Mouse (Mus musculus) midbrain, embryonic 16.5 days (tissue): ENCODE results near the gene Tsc22d4. TPM values are rescaled to one million over a fixed set of nuclear protein-coding genes. Genes with fewer than 3 reads are reported as not detected.
A peak's percentile ranks its signal among the peaks of the same experiment; 100 is the strongest.

ENCODE experiments used
- ATAC-seq: fragments of 200-750 bp; cut with Nextera tagmentation; 2 replicates; pipeline ENCODE4 v1.8.0; 2017; ENCODE audit warnings: moderate TSS enrichment
- H3K27ac ChIP-seq: fragments of 300-500 bp; sonication (generic); 2 replicates; pipeline ENCODE4 v1.5.1; 2014; ENCODE audit warnings: mild to moderate bottlenecking, low read length, mixed read lengths
- H3K27me3 ChIP-seq: fragments of 300-500 bp; sonication (generic); 2 replicates; pipeline ENCODE4 v1.6.1; 2014; ENCODE audit warnings: low read depth, low read length, mixed read lengths; ENCODE audit not compliant: control insufficient read depth, insufficient read depth
- H3K36me3 ChIP-seq: fragments of 300-500 bp; sonication (generic); 2 replicates; pipeline ENCODE4 v1.6.1; 2014; ENCODE audit warnings: mild to moderate bottlenecking, low read length, moderate library complexity, mixed read lengths; ENCODE audit not compliant: control insufficient read depth, insufficient read depth
- H3K4me1 ChIP-seq: fragments of 300-500 bp; sonication (generic); 2 replicates; pipeline ENCODE4 v1.6.1; 2014; ENCODE audit warnings: mild to moderate bottlenecking, low read length, mixed read lengths; ENCODE audit not compliant: control insufficient read depth, insufficient read depth
- H3K4me2 ChIP-seq: fragments of 300-500 bp; sonication (generic); 2 replicates; pipeline ENCODE4 v1.6.1; 2014; ENCODE audit warnings: mild to moderate bottlenecking, low read length, mixed read lengths
- H3K4me3 ChIP-seq: fragments of 300-500 bp; sonication (generic); 2 replicates; pipeline ENCODE4 v1.5.1; 2014; ENCODE audit warnings: low read depth, mild to moderate bottlenecking, low read length, moderate library complexity, mixed read lengths
- H3K9ac ChIP-seq: fragments of 300-500 bp; sonication (generic); 2 replicates; pipeline ENCODE4 v1.6.1; 2014; ENCODE audit warnings: low read depth, low read length, mixed read lengths
- H3K9me3 ChIP-seq: fragments of 300-500 bp; sonication (generic); replicated peaks from 2 replicates; pipeline ENCODE4 v1.6.1; 2014; ENCODE audit warnings: mild to moderate bottlenecking, low read length, mixed read lengths; ENCODE audit not compliant: control insufficient read depth, poor library complexity, severe bottlenecking
- WGBS: fragments of 180-500 bp; shearing (Covaris S2); extraction: QIAGEN DNeasy Blood & Tissue Kit; methylation state at CpG from one replicate; pipeline ENCODE4 v1.1.7; 2014; 5-methylcytosine and 5-hydroxymethylcytosine counted together
- polyA plus RNA-seq: library from polyadenylated mRNA; unstranded; fragments of >200 nt; fragmentation: Nextera tagmentation; extraction: Ambion mirVana; gene quantifications from 2 replicates; pipeline ENCODE4 v1.2.1, GENCODE M21; 2015

The Tsc22d4 gene
- polyA plus RNA-seq, 1 experiment from 2014 or later = 74.1 TPM

DNA sequence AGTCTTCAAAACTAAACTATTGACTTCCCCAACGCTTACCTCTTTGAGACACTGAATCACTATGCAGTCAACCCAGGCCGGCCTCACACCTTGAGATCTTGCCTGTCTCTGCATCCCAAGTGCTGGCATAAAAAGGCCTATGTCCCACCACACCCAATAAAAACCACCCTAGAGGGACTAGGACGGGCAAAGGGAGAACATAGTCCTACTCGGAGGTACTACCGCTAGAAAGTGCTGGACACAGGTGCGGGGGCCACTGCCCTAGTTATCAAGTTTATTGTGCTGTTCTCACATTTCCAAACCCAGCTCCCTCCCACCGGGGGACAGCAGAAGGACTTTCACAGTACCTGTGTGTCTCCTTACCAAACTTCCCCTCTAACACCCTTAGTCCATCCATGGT lies 36.1 kb downstream of the Tsc22d4 start:
- H3K4me1 ChIP-seq = peaks cover 48% of the 10 kb centered on the region
- peaks cover 17% of the 10 kb centered on the region for H3K36me3 ChIP-seq
- no peak overlapping the region for H3K4me2 ChIP-seq
- H3K9me3 ChIP-seq = no peaks in the 10 kb centered on the region
- 92% methylated on average over 7 of the region's 7 CpGs for WGBS
- no peaks in the 10 kb centered on the region for H3K27me3 ChIP-seq
- H3K4me3 ChIP-seq = no peak overlapping the region
- no peak overlapping the region for H3K9ac ChIP-seq
- ATAC-seq = no peak
- no peak overlapping the region for H3K27ac ChIP-seq

DNA sequence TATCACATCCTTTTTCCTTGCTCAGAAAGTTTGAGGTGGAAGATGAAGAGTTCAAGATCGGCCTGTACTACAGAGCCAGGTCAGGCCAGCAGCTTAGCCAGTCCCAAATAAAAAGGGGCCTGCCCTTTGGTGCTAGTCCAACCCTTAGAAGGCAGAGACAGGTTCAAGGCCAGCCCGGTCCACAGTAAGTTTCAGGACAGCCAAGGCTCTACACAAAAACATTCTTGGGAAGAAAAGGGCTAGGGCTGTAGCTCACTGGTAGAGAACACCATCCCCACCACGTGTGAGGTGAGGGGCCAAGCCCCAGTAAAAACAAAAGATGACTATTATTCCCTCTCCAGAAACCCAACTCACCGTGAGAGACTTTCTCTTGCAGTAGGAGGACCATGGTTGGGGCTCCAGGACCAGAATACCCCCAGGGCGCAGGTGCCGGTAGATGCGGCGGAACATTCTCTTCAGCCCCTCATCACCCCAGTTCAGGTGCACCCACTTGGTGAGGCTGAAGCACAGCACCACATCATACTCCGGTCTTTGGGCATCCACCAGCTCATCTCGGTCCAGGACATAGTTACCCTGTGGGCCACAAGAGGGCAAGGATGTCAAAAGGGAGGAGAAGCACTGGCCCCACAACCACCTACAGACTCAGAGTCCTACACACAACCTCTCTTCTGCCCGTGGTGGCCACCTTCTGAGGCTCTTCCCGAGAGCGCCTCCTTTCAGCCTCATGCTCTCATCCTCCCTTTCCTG lies 37.4 kb downstream of the Tsc22d4 start:
- Histone ChIP-seq H3K4me3 (peak overlapping the region; percentile 79), H3K4me2 (peak overlapping the region; percentile 90), H3K9ac (peak overlapping the region; percentile 91), H3K36me3 (peaks cover 17% of the 10 kb centered on the region), H3K4me1 (peaks cover 51% of the 10 kb centered on the region), H3K27ac (no peak overlapping the region), H3K9me3 (no peaks in the 10 kb centered on the region), H3K27me3 (no peaks in the 10 kb centered on the region)
- WGBS = 82% methylated on average over 13 of the region's 13 CpGs
- ATAC-seq = no peak

DNA sequence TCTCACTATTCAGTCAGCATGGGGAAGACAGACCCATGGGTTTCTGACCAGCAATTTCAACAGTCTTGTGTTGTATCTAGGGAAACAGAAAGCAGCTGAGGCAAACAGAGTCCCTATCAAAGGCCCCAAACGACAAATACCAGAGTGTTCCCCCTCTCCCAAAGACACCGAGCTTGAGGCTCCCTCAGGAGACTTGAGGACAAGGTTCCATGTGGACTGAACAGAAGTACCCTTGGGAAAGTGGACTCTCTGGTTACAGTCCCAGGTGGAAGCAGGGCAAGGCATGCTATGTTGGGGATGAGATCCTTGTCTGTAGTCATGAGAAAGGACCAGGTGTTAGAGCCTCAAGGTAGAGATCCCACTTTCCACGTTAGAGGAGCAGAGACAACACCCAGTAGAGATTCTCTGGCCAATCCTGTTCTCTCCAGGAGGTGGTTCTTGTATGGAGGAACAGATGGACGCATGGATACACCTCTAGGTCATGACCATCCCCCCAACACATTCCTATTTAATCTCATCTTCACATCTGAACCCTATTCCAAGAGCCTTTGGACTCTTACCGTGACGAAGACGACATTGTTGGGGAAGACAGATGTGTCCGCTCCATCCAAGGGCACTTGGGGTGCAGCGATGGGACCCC lies 38.5 kb downstream of the Tsc22d4 start:
- Histone ChIP-seq H3K4me2 (peak overlapping the region; percentile 90), H3K27ac (no peak overlapping the region; the same call in 1 of the 2 replicates), H3K9ac (peak overlapping the region; percentile 91), H3K36me3 (peaks cover 17% of the 10 kb centered on the region), H3K4me1 (peaks cover 54% of the 10 kb centered on the region), H3K27me3 (no peaks in the 10 kb centered on the region), H3K9me3 (no peaks in the 10 kb centered on the region), H3K4me3 (peak overlapping the region; percentile 79)
- 72% methylated on average over 9 of the region's 9 CpGs for WGBS
- no peak for ATAC-seq

DNA sequence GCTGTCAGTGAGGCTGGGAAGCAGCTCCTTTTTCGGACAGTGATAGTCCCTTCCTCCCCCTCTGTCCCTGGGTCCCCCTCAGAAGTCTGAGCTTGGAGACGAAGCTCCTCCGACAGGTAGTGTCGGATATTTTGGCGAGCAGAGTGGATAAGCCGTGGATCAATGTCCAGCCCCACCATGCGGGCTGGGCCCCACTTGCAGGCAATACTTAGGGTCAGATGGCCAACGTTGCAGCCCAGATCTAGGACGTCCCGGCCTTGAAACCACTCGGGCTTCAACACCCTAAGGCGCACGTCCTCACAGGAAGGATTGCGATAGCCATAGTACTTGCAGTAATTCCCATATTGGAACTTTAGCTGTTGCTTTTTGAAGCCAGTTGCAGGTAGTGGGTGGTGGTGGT lies 39.0 kb downstream of the Tsc22d4 start:
- Histone ChIP-seq H3K9ac (peak overlapping the region; percentile 91), H3K9me3 (no peaks in the 10 kb centered on the region), H3K27ac (peak overlapping the region; percentile 96), H3K27me3 (no peaks in the 10 kb centered on the region), H3K36me3 (peaks cover 17% of the 10 kb centered on the region), H3K4me3 (peak overlapping the region; percentile 79), H3K4me1 (peaks cover 53% of the 10 kb centered on the region), H3K4me2 (peak overlapping the region; percentile 90)
- no peak for ATAC-seq
- 84% methylated on average over 14 of the region's 14 CpGs for WGBS

- H3K27me3 ChIP-seq = no peaks in the 10 kb centered on the region
- peaks cover 17% of the 10 kb centered on the region for H3K36me3 ChIP-seq
- peaks cover 44% of the 10 kb centered on the region for H3K4me1 ChIP-seq
- ATAC-seq = peak; percentile 13
- H3K9ac ChIP-seq = peak overlapping the region; percentile 91
- peak overlapping the region; percentile 90 for H3K4me2 ChIP-seq
- 3% methylated on average over 44 of the region's 62 CpGs for WGBS
- no peaks in the 10 kb centered on the region for H3K9me3 ChIP-seq
- peak overlapping the region; percentile 96 for H3K27ac ChIP-seq
- H3K4me3 ChIP-seq = peak overlapping the region; percentile 79
These were observed 39.9 kb downstream of the Tsc22d4 start for GRCm38 (mm10) chr5:137785164-137786031.

GRCm38 (mm10) chr5:137786109-137786942 lies 40.8 kb downstream of the Tsc22d4 start:
- ATAC-seq = peak; percentile 86

DNA sequence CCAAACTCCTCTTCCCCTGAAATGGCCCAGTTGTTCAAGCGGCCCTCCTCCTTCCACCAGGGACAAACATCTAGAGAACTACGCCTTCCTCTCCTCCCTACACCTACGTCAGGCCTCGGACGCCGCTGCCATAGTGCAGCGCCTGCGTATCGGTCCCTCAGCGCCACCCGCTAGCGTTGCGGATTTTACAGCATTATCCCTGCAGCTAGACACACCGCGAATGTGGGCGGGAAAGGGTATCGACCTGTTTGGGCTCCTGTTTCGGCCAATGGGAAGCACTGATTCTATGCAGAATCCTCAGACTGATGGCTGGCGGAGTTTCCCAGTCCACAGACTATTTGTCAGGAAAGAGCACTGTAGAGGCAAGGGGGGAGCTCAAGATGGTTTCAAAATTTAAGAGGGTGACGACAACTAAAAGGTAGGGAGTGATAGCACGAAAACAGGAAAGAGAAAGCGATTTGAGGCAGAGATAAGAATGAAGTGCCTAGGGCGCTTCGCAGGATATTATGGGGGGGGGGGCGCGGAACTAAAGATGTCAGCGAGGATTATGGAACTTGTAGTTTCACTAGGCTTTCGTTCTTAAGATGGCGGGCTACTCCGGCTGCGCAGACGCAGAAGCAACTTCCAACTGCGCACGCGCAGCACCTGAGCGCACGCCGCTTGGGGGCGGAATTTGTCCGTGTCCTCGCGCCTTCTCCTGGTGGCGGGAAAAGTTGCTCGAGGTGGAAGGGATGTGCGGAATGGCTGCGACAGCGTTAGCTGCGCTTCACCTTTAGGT lies 41.8 kb downstream of the Tsc22d4 start, which contains the start of the genes Mepce and Zcwpw1:
Gene Mepce (minus strand): TSS at position 505 of the 778 bp plus-strand sequence.
Gene Zcwpw1 (plus strand): TSS at position 648 of the 778 bp plus-strand sequence.
- ATAC-seq = peak; percentile 82

More at GRCm38 (mm10) chr5:137786109-137786942, 40.8 kb downstream of the Tsc22d4 start:
- peak overlapping the region; percentile 96 for H3K27ac ChIP-seq
- H3K9me3 ChIP-seq = no peaks in the 10 kb centered on the region
- H3K36me3 ChIP-seq = peaks cover 17% of the 10 kb centered on the region
- under 1% methylated on average over 79 of the region's 79 CpGs for whole genome bisulfite sequencing
- H3K4me2 ChIP-seq = peak overlapping the region; percentile 90
- H3K9ac ChIP-seq = peak overlapping the region; percentile 91
- H3K4me1 ChIP-seq = peaks cover 40% of the 10 kb centered on the region
- H3K4me3 ChIP-seq = peak overlapping the region; percentile 79
- H3K27me3 ChIP-seq = no peaks in the 10 kb centered on the region

More for the DNA sequence above, 41.8 kb downstream of the Tsc22d4 start, which contains the start of the genes Mepce and Zcwpw1:
- Histone ChIP-seq H3K36me3 (peaks cover 9% of the 10 kb centered on the region), H3K4me1 (peaks cover 33% of the 10 kb centered on the region), H3K4me3 (peak within 1 kb of the TSS; percentile 79), H3K27ac (peak within 1 kb of the TSS; percentile 96), H3K9ac (peak within 1 kb of the TSS; percentile 70), H3K4me2 (peak within 1 kb of the TSS; percentile 70), H3K27me3 (no peaks in the 10 kb centered on the region), H3K9me3 (no peaks in the 10 kb centered on the region)
- under 1% methylated on average over 48 of the region's 48 CpGs for WGBS
